Mouse (Mus musculus) kidney, postnatal 4 days (tissue): ENCODE data around the gene Tbx4.

ENCODE experiments used
- DNase-seq, 2 experiments: peaks; one replicate each; pipeline ENCODE4 v3.0.0; 2021; ENCODE audit warnings: mixed read lengths in 2 of 2

Gene Tbx4

DNA sequence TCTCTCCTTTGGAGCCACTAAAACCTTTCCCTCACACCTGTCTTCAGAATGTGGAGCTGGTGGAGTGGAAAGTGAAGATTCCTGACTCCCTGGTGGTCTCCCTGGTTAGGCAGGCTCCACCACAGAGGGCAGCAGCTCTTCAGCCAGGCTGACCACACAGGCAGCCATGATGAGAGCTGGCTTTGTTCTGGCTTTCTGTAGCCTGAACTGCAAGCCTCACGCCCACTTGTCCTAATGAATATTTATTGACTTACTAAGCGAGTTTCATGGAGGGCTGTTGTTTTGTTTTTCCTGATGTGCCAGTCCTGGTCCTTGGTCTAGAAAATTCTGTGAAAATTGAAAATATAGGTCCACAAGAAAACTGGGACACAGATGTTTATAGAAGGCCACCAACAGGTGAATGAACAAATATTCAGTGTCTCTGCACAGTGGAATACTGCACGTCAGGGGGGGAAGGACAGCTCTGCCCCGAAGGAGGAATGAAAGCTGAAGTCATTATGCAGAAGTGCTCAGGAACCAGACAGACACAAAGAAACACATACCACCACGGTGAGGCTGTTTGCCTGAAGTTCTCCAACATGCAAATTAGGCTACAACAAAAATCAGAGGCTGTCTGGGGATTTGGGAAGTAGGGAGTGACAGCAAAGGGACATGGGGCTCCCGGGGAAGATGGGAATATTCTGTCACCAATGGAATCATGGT lies 28.1 kb upstream of the Tbx4 start:
- no peak for DNase-seq

DNA sequence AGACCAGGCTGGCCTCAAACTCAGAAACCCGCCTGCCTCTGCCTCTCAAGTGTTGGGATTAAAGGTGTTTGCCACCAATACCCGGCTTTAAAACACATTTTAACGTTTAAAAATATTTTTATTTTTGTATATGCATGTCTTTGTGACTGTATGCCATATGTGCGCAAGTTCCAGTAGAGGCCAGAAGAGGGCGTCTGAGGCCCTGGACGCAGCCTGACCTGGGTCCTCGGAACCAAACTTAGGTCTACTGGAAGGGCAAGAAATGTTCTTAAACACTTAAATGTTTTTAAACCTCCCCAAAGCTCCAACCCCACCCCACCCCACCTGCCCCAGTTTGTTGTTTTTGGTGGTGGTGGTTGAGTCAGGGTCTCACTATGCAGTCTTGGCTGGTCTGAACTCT lies 21.9 kb upstream of the Tbx4 start:
- peak; percentile 51 for DNase-seq

DNA sequence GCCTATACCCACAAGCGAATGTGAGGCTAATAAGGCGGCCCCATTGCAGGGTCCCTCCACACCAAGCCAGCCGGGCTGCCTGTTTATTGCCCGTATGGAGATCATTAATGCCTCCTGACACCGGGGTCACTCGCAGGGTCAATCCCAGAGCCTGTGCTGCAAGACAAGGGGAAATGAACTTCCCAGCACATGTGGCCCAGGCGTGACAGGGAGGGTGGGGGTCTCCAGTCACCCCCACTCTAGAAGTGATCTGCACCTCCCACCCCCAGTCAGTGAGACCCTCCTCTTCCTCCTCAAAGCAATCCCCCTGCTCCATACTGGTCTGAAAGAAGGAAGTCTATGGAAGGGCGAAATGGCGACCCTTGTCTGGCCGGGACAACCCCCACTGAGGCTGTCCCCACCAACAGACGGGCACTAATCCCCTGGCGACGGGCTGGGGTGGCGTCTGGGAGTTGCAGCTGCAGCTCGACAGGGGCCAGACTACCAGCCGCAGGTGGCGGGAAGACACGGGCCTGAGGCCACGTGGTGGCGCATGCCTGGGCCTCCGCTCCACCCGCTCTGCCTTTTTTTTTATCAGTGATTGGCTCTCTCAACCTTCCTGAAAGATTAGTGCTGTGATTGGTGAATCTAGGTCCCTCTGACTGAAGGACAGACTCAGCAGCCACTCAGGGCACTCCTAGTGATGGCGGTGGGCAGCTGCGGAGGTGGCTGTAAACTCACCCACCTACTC lies 10.0 kb upstream of the Tbx4 start:
- peak in 1 of 2 experiments; percentile 24 for DNase-seq

DNA sequence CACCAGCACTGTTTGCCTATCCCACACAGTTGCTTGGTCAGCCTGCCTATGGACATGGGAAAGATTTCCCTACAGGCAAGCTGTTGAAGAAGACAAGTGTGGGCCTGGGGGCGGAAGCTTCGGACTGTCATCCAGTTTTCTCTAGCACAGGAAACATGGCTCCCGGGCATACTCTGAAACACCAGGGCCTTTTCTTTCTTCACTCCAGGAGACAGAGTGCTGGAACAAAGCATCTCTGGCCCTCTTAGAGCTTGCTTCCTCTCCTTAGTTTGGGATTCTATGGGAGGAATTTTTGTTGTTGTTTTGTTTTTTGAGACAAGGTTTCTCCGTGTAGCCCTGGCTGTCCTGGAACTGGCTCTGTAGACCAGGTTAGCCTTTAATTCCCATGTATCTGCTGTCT lies 1.7 kb upstream of the Tbx4 start:
- no peak for DNase-seq

DNA sequence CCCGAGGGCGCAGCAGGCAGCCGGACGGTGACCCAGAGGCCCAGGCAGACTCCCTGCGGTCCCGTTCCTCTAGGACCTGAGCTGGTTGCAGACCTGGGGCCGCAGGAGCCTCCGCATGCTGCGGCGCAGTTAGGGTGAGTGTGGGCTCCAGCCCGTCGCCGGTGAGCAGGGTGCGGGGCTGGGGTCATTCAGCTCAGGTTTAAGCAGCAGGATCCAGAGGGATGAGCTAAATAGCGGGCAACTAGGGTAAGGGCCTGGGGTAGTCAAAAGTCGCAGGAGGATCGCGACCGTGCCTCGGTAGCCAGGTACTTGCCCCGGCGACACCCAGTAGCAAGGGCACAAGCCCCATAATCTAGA lies 185 bp downstream of the Tbx4 start:
- DNase-seq, result peak in 1 of 2 experiments; percentile 16

DNA sequence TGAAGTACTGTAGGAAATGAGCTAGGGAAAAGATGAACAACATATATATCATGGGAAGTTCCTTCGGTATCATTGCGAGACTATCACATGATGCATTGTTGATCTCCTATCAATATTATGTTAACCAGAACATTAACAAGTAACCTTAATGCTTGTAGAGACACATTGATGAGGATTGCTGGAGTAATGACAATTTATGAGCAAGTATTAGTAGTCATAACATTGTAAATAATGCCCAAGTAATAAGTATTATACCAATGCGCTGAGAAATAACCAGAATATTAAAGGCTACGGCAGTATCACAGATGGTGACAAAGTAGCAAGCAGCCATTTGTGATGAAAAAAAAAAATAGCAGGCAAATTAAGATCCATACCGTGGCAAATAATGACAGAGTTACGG lies 1.1 kb downstream of the Tbx4 start:
- no peak for DNase-seq

DNA sequence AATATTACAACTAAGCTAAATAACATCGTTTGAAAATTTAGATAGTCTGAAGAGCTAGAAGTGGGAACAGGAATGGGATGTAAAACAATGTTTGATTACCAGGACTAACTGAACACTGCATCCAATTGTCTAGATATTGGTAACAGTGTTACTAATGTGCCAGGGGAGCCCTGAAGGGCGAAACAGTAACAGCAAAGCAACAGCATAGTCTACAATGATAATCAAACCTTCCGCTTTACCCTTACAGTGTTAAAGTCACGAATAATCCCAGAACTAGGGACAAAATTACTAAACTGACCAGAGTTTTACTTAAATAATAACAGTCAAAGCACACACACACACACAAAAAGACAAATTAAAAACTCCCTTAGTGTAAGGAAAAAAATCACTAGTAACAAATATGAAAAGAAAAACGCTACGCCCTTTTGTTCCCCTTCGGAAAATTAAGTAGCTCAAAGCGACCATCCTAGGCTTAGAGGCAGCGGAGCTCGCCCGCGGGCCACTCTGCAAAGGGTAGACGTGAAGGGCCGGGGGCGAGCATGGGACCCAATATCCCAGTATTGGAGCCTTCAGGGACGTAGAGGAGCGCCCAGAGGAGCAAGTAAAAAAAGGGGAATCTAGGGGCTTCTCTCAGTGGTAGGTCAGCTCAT lies 1.7 kb downstream of the Tbx4 start:
- no peak for DNase-seq

DNA sequence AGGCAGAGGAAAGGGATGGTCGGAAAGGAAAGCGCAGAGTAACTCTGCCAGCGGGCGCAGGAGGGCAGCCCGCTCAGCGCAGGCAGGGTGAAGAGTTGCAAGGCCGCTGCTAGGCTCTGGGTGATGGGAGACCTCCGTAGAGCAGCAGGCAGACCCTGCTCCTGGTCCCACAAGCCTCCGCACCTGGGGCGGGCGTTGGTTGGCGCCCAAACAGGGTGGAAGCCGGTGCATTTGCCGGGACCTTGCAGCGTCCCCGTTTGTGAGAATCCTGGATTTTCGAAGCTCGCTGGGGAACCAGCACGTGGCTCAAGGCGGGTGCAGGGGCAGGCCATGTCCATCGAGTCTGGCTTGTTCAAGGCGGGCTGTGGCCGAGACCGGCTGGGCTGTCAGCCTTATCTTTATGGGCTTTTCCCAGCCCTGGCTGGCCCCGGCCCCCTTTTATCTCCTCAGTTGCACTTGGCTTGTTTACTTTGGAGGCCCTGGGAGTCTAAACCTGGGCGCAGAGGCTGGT lies 2.3 kb downstream of the Tbx4 start:
- DNase-seq, result peak; percentile 33 to 48

DNA sequence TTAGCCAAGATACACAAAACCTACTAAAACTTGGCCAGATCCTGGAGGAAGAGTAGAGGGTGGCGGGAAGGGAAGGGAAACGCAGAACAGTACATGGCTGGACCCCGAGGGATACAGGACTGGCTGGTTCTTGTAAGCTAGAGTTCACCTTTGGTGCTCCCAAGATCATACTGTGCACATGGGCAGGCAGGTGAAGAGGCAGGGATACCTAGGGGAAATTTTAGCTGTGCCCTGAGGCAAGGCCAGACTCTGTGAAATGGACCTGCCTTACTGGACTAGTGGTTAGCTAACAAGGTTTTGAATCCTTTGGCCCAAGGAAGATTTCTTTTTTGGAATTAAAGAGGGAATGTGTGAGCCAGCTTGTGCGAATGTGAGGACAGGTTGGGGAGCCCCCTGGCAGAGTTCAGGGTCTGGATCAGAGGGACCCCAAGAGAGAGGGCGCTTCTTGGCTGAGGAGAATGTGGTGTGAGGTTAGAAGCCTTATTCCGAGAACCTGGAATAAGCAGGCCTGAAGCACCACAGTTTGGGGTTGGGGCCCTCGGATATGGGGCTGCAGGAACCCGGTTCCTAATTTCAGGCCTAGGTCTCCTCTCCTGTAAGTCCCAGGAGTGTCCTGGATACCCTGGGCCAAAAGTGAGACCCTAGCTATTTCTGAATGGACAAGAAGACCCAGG lies 3.0 kb downstream of the Tbx4 start:
- DNase-seq, result no peak

DNA sequence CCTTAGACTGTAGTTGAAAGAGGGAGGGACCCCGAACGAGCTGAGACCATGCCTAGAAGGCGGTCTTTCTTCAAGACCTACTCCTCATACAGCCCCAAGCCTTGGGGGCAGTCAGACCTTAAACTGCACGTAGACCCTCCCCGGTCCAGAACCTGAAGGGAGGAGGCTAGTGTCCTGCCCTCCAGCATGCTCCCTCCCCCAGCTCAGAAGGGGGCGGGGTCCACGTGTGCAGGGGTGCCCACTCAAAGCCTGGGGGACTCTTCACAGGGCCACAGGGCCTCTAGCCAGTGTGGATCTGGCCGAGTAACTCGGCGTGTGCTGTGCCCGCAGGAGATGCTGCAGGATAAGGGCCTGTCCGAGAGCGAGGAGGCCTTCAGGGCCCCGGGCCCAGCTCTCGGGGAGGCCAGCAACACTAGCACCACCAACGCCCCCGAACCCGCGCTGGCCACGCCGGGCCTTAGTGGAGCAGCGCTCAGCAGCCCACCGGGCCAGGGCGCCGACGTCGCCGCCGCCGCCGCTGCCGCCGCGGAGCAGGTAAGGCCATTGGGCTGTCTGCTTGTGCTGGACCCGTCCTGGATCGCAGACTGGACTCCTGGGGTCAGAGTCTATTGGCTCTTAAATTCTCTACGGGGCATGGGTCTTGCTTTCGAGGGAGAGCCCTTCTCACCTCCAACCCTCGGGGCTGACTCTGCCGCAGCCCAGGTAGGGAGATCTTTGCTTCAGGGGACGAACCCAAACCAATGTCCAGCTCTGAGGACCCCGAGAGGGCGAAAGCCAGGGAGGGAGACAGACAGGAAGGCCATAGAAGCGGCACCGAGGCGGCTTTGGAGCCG lies 3.7 kb downstream of the Tbx4 start:
- DNase-seq, result peak in 1 of 2 experiments; percentile 27

DNA sequence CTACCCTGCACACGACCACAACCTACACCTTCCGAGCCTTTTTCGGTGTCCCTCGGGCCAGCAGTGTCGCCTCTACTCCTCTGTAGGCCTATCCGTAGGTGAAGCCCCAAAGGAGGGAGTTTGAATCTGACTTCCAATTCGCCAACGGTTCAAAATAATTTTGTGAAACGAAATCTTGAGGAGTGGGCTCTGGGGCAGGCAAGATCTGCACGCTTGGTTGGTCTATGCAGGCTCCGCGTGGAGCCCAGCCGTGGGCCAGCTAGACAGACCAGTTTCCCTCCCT lies 4.3 kb downstream of the Tbx4 start:
- DNase-seq, result peak in 1 of 2 experiments; percentile 30

DNA sequence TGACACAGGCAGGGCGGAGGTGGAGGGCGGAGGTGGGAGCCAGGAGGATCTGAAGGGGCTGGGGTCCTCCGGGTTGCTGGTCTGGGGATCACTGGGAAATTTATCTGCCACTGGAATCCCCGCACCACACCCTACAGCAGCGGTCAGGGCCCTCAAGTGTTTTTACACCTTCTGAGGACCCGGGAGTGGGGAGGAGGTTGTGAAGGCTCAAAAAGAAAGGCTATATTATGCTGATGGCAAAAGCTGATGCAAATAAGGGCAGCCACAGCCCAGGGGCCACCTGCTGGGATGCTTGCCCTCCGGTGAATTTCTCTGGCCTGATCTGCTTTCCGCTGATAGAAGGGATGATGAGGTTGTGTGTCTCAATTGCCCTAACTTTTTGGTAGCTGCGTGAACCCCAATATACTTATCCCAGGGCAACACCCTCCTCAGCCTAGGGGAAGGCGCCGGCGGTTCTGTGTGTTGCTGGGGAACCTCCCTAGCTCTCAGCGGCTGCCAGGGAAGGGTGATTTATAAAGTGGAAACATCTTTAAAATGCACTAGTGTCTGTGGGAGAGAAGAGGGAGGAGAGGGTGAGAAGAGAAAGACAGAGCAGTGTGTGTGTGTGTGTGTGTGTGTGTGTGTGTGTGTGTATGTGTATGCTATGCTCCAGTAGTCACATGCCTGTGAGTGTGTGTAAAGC lies 4.9 kb downstream of the Tbx4 start:
- DNase-seq, result no peak

DNA sequence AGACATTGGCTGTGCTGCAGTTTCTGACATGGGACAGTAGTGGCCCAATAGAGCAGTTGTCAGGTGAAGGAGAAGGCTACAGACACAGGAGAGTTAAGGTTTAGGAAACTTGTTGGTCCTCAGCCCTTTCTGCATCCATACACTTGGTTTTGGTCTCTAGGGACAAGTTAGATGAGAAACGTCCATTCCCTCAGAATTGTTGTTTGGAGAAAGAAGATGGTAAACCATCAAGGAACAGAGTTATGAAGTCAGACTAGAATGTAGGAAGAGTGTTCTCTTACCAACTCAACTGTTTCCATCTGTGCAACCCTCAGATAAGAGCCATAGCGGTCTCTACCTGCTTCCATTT lies 5.4 kb downstream of the Tbx4 start:
- no peak for DNase-seq

DNA sequence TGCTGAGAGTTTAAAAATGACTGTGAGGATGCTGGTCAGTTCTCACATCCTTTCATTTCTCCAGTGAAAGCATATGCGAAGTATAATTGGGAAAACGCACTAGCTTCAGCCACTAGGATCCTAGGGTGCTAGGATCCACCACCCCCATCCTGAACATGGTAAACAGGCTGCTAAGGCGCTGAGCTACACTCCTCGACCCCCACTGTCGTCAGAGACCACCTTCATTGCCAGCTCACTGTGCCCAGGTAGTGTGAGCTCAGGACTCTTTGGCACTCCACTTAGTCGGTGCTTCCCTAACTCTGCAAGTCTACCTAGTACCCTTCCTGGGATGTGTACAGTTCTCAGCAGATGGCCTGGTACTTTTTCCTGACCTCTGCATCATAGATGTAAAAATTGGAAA lies 6.5 kb downstream of the Tbx4 start:
- DNase-seq, result no peak

DNA sequence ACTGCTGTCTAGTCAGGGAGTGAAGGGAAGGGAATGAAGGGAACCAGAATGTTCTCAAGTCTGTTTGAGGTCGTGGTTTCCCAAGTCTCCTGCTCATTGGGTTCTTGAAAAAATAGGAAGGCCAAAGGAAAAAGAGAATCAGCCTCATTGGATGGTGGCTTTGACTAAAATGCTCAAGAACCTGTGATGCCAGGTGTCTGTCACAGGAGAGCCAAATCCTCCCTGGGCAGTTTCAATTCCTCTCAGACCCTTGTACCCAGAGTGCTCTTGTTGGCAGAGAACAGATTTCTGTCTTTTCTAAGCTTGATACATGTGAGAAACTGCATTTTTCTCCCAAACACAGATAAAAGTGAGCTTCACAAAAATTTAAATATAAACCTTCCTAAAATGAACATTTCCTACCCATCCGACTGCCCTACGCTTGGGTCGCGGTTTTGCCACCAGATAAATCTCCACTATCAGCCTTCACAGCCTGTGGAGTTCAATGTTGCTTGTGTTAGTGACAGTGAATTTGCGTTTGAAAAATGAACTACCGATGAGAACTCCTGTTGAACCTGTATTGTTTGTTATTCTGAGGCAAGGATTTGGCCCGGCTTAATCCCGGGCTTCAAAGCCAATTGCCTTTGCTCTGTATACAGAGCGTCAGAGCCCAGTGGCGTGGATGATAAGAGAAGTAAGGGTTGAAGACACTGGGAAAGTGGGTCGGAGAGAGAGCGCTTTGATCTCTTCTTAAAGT lies 7.3 kb downstream of the Tbx4 start:
- DNase-seq, result no peak

DNA sequence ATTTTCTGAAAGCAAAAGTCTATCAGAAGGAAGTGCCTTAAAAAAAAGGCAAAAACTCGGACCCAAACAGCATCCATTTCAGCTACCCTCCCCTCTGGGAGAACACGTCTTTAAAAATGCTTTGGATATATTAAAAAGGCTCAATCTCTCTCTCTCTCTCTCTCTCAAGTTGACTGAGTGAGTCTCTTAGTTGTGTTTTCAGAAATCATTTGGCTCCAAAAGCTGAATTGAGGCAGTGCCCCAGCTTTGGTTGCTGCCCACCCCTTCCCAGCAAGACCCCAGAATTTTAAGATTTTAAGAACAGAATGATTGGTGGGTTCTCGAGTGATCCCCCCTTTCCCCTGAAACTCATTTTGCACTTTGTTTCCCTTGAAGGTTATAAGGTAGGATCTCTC lies 7.9 kb downstream of the Tbx4 start:
- no peak for DNase-seq

DNA sequence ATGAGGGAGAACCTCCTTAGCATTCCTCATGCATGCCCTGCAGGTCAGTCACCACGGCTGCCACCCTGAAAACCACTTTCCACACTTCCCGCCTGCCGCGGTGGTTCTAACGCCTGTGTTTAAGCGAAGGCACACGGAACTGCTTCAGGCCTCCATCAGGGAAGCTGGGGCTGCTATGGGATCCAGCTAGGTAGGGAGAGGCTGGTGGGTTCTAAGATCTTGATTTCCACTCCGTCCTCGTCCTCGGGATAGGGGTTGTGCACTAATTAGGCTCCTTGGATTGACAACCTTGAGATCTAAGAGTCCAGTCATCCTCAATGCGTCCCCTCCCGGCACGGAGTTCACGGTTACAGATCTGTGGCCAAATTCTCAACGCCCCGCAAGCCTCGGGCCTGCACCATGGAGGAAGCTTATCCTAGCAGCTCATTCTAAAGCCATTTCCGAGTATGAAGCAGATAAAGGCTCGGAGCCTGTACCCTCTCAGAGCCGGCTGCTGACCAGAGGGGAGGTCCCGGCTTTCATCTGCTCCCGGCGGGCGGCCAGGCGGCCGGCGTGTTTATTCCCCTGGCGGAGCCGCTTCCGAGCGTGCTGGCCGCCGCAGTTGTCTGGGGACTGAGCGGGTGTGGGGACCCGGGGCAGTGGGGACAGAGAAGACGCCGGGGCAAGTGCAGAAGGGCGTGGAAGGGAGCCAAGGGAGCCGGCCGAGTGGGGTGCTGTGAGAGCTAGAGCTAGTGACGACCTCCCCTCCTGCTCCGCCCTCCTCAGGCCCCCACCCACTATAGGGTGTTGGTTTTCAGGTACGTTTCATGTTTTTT lies 8.7 kb downstream of the Tbx4 start:
- peak; percentile 50 to 62 for DNase-seq

DNA sequence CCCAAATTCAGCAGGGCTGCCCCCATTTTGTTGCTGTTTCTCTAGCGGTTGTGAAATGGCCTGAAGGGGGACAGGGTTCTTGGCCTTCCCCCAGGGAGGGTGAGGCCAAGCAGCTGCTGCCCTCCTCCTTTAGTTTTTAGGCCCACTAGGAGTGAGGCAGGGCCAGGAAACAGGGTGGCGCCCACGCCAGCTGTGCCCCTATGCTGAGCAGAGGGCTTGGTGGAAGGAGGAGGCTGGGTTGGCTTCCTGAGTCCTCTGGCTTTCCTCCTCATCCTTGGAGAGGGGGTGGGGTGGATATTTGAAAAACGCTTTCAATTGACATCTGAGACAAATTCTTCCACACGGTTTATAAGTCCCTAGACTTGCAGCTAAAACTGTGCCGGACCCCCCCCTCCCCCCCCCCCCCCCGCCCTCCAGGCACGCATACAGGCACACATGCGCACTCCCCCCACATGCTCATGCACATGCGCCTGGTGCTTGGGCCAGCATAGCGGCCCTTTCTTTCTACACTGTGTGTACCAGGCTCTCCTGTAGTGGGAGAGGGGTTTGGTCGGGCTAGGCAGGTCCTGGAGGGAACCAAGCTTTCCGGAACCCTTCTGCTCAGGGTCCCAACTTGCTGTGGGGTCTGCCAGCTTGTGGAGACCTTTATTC lies 10.2 kb downstream of the Tbx4 start:
- DNase-seq, result no peak

DNA sequence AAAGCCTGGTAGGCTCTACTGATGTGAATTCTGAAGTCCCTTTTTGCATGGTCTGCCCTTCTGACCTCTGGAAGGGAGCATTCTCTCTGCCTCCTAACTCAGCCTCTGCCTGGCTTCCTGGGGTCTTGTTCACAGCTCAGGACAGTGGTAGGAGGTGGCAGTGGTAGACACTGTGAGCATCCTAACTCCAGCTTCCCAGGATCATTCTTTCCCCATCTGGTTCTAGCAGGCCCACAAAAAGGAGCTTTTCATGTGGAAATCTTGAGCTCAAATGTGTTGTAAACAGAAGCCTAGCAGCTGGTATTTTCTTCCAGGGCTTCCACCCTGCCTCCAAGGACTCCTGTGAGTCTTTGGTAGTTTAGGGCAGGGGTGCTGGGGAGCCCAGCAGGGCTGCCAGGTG lies 14.1 kb downstream of the Tbx4 start:
- no peak for DNase-seq

DNA sequence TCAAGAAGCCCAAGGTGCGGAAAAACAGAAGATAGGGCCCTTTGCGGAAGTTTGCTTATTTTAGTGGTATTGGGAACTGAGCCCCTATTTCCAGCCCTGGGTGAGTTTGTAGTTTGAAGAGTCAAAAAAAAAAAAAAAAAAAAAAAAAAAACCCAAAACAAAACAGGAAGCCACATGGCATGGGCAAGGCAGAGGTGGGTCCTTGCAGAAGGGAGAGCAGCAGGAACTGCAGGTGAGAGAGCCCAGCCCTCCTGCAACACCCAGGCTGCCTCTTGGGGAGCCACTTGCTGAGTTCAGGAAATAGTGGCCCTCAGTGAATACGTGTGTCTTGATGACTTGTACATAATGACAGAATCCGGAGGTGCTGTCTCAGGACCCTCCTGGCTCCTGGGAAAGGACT lies 23.3 kb downstream of the Tbx4 start:
- no peak for DNase-seq
